ENCODE assay signal across 9 mouse cellular contexts in genomic region chr10:95260420-95260819, GRCm38 (mm10).
DNase-seq lines count a peak whose midpoint lies in the region; TF ChIP-seq lines count a peak whose summit lies in the region.
"Had no signal": no experiment of that assay in that cellular context is flagged by ENCODE, and none has a peak within 500 bp of the region (broad histone marks: within the 10 kb centered on the region; RNA-seq: fewer than 3 reads in every experiment).

No protein-coding gene starts in this region.

- TF ChIP-seq POLR2A in lung, adult 2 months (IDR thresholded peaks at IDR 0.05; ENCODE audit: borderline replicate concordance, extremely low read depth, low read depth, low read length), result no peak

- WGBS in lung, adult 2 months, result 51% methylated on average over 3 of the region's 3 CpGs

- H3K4me3 ChIP-seq in lung, adult 2 months (replicated peaks; ENCODE audit: extremely low read depth, low read depth, low read length), result no peak overlapping the region
- H3K4me3 ChIP-seq: hindbrain, embryonic 12.5 days had no signal

- H3K4me1 ChIP-seq in lung, adult 2 months (ENCODE audit: control insufficient read depth, insufficient read depth, low read length), result peaks cover 10% of the 10 kb centered on the region; the same call in 1 of the 2 replicates

- TF ChIP-seq CTCF in lung, adult 2 months (IDR thresholded peaks at IDR 0.05; ENCODE audit: insufficient read depth, low read length), result no peak

- DNase-seq in lung, adult 18-20 months, result peak; percentile 47 to 58
- DNase-seq in lung, adult 2 months, result no peak
- DNase-seq in adrenal gland, postnatal 36 days, result peak; percentile 50 to 53
- DNase-seq in heart, adult 9 months (ENCODE audit: low spot score in 2 of 2), result peak; percentile 56 to 84
- peak; percentile 72 to 73 for DNase-seq in kidney, postnatal 36 days
- no peak for DNase-seq in thymus, postnatal 25 days
- no peak for DNase-seq in embryo, embryonic 10.5 days (ENCODE audit: low spot score)
- DNase-seq: cerebellum, adult 9-10 months had no signal

Comparison
In these comparisons a context has a peak if more than half of its experiments do, and no peak if none do; other contexts are left out.
1. DNase-seq: peak in lung, adult 18-20 months (2 of 2), adrenal gland, postnatal 36 days (2 of 2), heart, adult 9 months (2 of 2) and kidney, postnatal 36 days (2 of 2); none in lung, adult 2 months (single experiment), thymus, postnatal 25 days (single experiment) and embryo, embryonic 10.5 days (single experiment).